Mouse (Mus musculus) heart, embryonic 14.5 days (tissue): Measurements from ENCODE around the gene Slc32a1. TPM values are rescaled to one million over a fixed set of nuclear protein-coding genes. Genes with fewer than 3 reads are reported as not detected.

Experiments
- ATAC-seq: fragments of 200-750 bp; cut with Nextera tagmentation; 2 replicates; pipeline ENCODE4 v1.8.0; 2017; ENCODE audit warnings: low read depth, moderate TSS enrichment; ENCODE audit not compliant: insufficient number of reproducible peaks, insufficient read depth, low FRiP score
- H3K27ac ChIP-seq, 2 experiments: fragments of 200-500 bp in 1 of 2; fragments of 300-500 bp in 1 of 2; sonication (generic) in 1 of 2; replicated peaks in 1 of 2; 2 replicates each; pipeline ENCODE4 v1.5.1; 2012 to 2014; ENCODE audit warnings: low read depth in 2 of 2, low read length in 2 of 2, control low read depth in 1 of 2, mild to moderate bottlenecking in 1 of 2, mixed read lengths in 1 of 2; ENCODE audit not compliant: control insufficient read depth in 1 of 2, insufficient read depth in 1 of 2
- H3K27me3 ChIP-seq: fragments of 300-500 bp; sonication (generic); 2 replicates; pipeline ENCODE4 v1.6.1; 2014; ENCODE audit warnings: mild to moderate bottlenecking, low read length, control low read depth; ENCODE audit not compliant: control insufficient read depth, insufficient read depth
- H3K36me3 ChIP-seq: fragments of 300-500 bp; sonication (generic); 2 replicates; pipeline ENCODE4 v1.6.1; 2014; ENCODE audit warnings: mild to moderate bottlenecking, control low read depth, low read length, mixed read lengths; ENCODE audit not compliant: control insufficient read depth, insufficient read depth
- H3K4me1 ChIP-seq, 2 experiments: fragments of 200-500 bp in 1 of 2; fragments of 300-500 bp in 1 of 2; sonication (generic) in 1 of 2; 2 replicates each; pipeline ENCODE4 v1.6.1; 2012 to 2014; ENCODE audit warnings: low read length in 2 of 2, control low read depth in 1 of 2, mixed read lengths in 1 of 2; ENCODE audit not compliant: control insufficient read depth in 2 of 2, insufficient read depth in 2 of 2
- H3K4me2 ChIP-seq: fragments of 300-500 bp; sonication (generic); 2 replicates; pipeline ENCODE4 v1.6.1; 2014; ENCODE audit warnings: mild to moderate bottlenecking, low read length
- H3K4me3 ChIP-seq, 2 experiments: fragments of 200-500 bp in 1 of 2; fragments of 300-500 bp in 1 of 2; sonication (generic) in 1 of 2; 2 replicates each; pipeline ENCODE4 v1.5.1; 2012 to 2014; ENCODE audit warnings: low read length in 2 of 2, mild to moderate bottlenecking in 2 of 2, control low read depth in 1 of 2, low read depth in 1 of 2, moderate library complexity in 1 of 2; ENCODE audit not compliant: control insufficient read depth in 1 of 2, insufficient read depth in 1 of 2
- H3K9ac ChIP-seq: fragments of 300-500 bp; sonication (generic); 2 replicates; pipeline ENCODE4 v1.6.1; 2014; ENCODE audit warnings: mild to moderate bottlenecking, low read length
- H3K9me3 ChIP-seq: fragments of 300-500 bp; sonication (generic); 2 replicates; pipeline ENCODE4 v1.6.1; 2016; ENCODE audit warnings: low read length, control low read depth; ENCODE audit not compliant: control insufficient read depth
- WGBS: fragments of 180-500 bp; shearing (Covaris S2); extraction: QIAGEN DNeasy Blood & Tissue Kit; methylation state at CpG from one replicate; pipeline ENCODE4 v1.1.7; 2014; 5-methylcytosine and 5-hydroxymethylcytosine counted together
- polyA plus RNA-seq: library from polyadenylated mRNA; unstranded; fragments of >200 nt; fragmentation: Nextera tagmentation; extraction: Ambion mirVana; gene quantifications from 2 replicates; pipeline ENCODE4 v1.2.1, GENCODE M21; 2014

Gene Slc32a1
- polyA plus RNA-seq, 1 experiment from 2014 or later = not detected

DNA sequence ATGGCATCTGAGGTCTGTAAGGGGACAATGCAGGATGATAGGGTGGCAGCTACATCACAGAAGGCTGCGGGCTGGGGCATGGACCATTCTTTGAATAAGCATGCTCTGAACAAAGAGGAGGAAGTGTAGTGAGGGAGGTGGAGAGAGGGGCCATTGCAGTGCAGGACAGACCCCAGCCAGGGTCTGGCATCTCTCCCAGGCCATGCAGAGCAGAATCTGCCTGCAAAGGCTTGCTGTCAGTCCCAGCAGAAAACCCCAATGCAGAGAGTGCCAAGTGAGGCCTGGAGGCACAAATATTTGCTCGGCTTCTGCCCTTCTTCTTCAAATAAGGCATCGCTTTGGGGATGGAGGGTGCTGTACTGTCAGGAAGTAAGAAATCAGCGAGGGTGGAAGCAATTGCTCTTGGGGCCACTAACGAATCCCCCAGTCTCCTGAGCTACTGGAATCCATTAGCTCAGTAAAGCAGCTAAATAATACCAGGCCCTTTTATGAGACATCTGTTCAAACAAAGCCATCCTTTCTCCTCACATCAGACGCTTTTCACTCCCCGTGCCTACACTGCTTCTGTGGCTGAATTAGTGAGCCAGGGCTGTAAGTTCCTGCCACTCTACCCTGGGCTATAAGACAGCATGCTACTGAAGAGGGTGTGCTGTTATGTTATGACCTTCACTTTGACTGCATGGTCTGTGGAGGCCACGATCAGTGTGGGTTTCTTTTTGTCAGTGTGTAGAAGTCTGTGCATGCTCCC is 21.9 kb upstream of the Slc32a1 start:
- WGBS = 51% methylated on average over 8 of the region's 8 CpGs
- no peak for ATAC-seq

DNA sequence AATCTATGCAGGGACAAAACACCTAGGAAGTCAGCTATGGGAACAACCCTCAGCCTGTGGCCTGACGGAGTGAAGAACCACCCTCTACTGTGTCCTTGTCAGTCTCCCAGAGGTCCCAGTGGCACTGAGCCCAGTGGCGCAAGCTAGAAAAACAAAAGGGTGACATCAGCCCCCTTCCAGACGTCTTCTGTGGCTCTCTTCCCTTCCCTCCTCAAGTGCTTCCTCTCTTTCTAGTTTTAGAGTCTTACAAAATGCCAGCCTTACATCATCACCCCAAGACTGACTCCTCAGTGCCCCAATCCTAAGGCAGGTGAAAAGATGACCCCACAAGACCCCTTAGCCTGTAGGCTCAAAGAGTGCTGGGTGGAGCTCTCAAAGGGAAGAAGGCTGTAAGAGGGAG is 20.1 kb upstream of the Slc32a1 start:
- H3K9ac ChIP-seq = no peak overlapping the region
- peaks cover 7% of the 10 kb centered on the region for H3K27me3 ChIP-seq
- WGBS = 37% methylated on average over 3 of the region's 3 CpGs
- no peak overlapping the region for H3K27ac ChIP-seq
- H3K4me1 ChIP-seq = no peaks in the 10 kb centered on the region
- no peak overlapping the region for H3K4me3 ChIP-seq
- no peak for ATAC-seq
- no peaks in the 10 kb centered on the region for H3K36me3 ChIP-seq
- no peaks in the 10 kb centered on the region for H3K9me3 ChIP-seq
- no peak overlapping the region for H3K4me2 ChIP-seq

More for the DNA sequence above, 21.9 kb upstream of the Slc32a1 start:
- H3K36me3 ChIP-seq = no peaks in the 10 kb centered on the region
- H3K27me3 ChIP-seq = peaks cover 3% of the 10 kb centered on the region; the same call in 1 of the 2 replicates
- no peak overlapping the region for H3K4me2 ChIP-seq
- no peaks in the 10 kb centered on the region for H3K9me3 ChIP-seq
- no peak overlapping the region for H3K9ac ChIP-seq
- no peak overlapping the region for H3K27ac ChIP-seq
- no peak overlapping the region for H3K4me3 ChIP-seq
- peaks cover 0 to 2% of the 10 kb centered on the region in 2 experiments; a peak in 1 of 4 replicates for H3K4me1 ChIP-seq

DNA sequence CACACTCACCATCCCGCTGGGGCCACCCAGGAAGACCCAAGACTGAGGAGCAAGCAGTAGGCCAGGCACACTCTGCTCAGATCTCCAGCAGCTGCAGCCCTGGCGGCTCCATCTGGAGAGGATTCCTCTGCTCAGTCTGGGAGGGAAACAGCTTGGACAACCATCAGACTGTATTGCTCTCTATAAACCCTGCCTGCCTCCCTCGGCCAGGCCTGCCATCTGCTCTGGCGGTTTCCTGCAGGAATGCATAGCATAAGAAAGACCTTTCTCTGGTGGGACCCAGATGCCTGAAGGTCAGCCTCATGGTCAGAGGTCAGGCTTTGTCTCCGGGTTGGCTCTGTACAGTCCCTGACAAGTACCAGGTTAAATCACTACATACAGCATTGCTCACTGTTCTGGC is 19.3 kb upstream of the Slc32a1 start:
- no peak overlapping the region for H3K9ac ChIP-seq
- H3K27ac ChIP-seq = no peak overlapping the region
- H3K36me3 ChIP-seq = no peaks in the 10 kb centered on the region
- H3K9me3 ChIP-seq = no peaks in the 10 kb centered on the region
- no peaks in the 10 kb centered on the region for H3K4me1 ChIP-seq
- WGBS = 40% methylated on average over 5 of the region's 5 CpGs
- H3K27me3 ChIP-seq = peaks cover 13% of the 10 kb centered on the region
- no peak overlapping the region for H3K4me3 ChIP-seq
- no peak overlapping the region for H3K4me2 ChIP-seq
- ATAC-seq = no peak

GRCm38 (mm10) chr2:158593371-158593770 is 17.2 kb upstream of the Slc32a1 start:
- 75% methylated on average over 4 of the region's 4 CpGs for WGBS
- no peak for ATAC-seq

DNA sequence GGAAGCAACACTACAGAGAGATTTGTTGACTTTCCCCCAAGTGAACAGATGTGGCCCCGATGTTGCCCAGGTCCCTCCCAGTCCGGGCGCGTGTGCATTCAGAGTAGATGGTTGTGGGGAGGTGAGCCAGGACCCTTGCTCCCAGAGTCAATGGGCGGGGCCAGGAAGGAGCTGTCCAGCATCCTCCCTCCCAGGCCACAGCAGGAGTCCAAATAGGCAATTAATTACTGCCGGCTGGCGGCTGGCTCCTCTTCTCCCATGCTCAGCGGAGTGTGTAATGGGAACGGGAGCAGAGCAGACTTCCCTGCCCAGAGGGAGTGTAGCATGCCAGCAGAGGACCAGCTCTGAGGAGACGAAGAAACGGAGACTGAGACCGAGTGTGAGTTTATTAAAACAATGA is 15.5 kb upstream of the Slc32a1 start:
- H3K27ac ChIP-seq = no peak overlapping the region
- ATAC-seq = no peak; the same call in 1 of the 2 replicates
- WGBS = under 1% methylated on average over 12 of the region's 12 CpGs
- peaks cover 26% of the 10 kb centered on the region for H3K27me3 ChIP-seq
- no peaks in the 10 kb centered on the region for H3K9me3 ChIP-seq
- no peak overlapping the region for H3K4me3 ChIP-seq
- H3K4me2 ChIP-seq = no peak overlapping the region
- H3K9ac ChIP-seq = no peak overlapping the region
- H3K36me3 ChIP-seq = no peaks in the 10 kb centered on the region
- H3K4me1 ChIP-seq = no peaks in the 10 kb centered on the region

More at GRCm38 (mm10) chr2:158593371-158593770, 17.2 kb upstream of the Slc32a1 start:
- H3K36me3 ChIP-seq = no peaks in the 10 kb centered on the region
- H3K4me1 ChIP-seq = no peaks in the 10 kb centered on the region
- H3K4me2 ChIP-seq = no peak overlapping the region
- H3K9me3 ChIP-seq = no peaks in the 10 kb centered on the region
- no peak overlapping the region for H3K4me3 ChIP-seq
- H3K27me3 ChIP-seq = peaks cover 20% of the 10 kb centered on the region
- no peak overlapping the region for H3K27ac ChIP-seq
- H3K9ac ChIP-seq = no peak overlapping the region

GRCm38 (mm10) chr2:158595577-158595976 is 15.0 kb upstream of the Slc32a1 start:
- Histone ChIP-seq H3K4me2 (no peak overlapping the region), H3K9ac (no peak overlapping the region), H3K9me3 (no peaks in the 10 kb centered on the region), H3K4me3 (no peak overlapping the region), H3K27ac (no peak overlapping the region), H3K27me3 (peaks cover 29% of the 10 kb centered on the region), H3K36me3 (no peaks in the 10 kb centered on the region), H3K4me1 (no peaks in the 10 kb centered on the region)
- ATAC-seq = no peak
- 27% methylated on average over 7 of the region's 7 CpGs for WGBS

DNA sequence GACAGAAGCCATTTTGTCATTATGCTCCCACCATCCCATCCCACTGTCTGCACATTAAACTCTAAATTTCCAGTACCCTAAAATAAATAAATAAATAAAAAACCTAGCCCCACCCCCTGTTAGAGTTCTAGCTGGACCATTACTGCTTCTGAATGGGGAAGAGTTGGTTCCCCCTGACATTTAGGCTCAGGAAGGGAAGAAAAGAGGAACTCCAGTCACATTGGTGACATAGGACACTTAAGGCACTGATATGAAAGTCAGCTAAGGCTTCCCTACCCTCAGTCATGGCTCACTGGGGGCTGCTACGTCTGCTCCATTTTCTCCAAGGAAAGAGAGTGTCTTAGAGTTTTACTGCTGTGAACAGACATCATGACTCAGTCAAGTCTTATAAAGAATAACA is 13.8 kb upstream of the Slc32a1 start:
- H3K4me2 ChIP-seq = no peak overlapping the region
- peaks cover 37% of the 10 kb centered on the region for H3K27me3 ChIP-seq
- ATAC-seq = no peak
- H3K9me3 ChIP-seq = no peaks in the 10 kb centered on the region
- no peak overlapping the region for H3K4me3 ChIP-seq
- H3K27ac ChIP-seq = no peak overlapping the region
- 49% methylated on average over 1 of the region's 1 CpGs for WGBS
- H3K36me3 ChIP-seq = no peaks in the 10 kb centered on the region
- no peak overlapping the region for H3K9ac ChIP-seq
- H3K4me1 ChIP-seq = no peaks in the 10 kb centered on the region

DNA sequence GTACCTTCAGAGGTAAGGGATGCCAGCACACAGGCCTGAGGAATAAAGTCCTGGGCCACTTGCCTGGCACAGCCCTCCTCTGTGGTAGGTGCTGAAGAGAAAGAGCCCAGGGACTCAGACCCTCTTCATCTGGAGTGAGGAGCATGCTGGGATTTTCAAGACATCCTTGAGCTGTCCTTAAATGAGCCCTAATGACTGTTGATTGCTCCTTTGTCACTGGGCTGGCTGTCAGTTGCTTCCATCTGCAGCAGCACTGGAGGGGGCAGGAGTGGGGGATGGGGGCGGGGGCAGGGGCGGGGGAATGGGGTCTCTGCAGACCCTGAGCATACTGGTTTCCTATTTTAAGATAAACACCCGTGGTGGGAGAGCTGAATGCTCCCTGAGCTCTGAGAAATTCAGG is 10.1 kb upstream of the Slc32a1 start:
- 27% methylated on average over 3 of the region's 3 CpGs for WGBS
- Histone ChIP-seq H3K9ac (no peak overlapping the region), H3K27ac (no peak overlapping the region), H3K4me1 (no peaks in the 10 kb centered on the region), H3K27me3 (peaks cover 44% of the 10 kb centered on the region), H3K36me3 (no peaks in the 10 kb centered on the region), H3K4me3 (no peak overlapping the region), H3K4me2 (no peak overlapping the region), H3K9me3 (no peaks in the 10 kb centered on the region)
- no peak for ATAC-seq
